Comparison of ENCODE assay signal across 8 mouse cellular contexts in genomic region chr4:133049071-133049920, GRCm38 (mm10). TPM values are rescaled to one million over a fixed set of nuclear protein-coding genes. Genes with fewer than 3 reads are reported as not detected.
A peak's percentile ranks its signal among the peaks of the same experiment; 100 is the strongest.
DNase-seq lines count a peak whose midpoint lies in the region; ATAC-seq and TF ChIP-seq lines count a peak whose summit lies in the region.

No protein-coding gene starts in this region.

- H3K27me3 ChIP-seq in lung, embryonic 14.5 days (ENCODE audit: insufficient read depth, low read length) = no peaks in the 10 kb centered on the region
- no peaks in the 10 kb centered on the region for H3K27me3 ChIP-seq in heart, embryonic 16.5 days (ENCODE audit: control insufficient read depth, insufficient read depth, low read length)
- no peaks in the 10 kb centered on the region for H3K27me3 ChIP-seq in midbrain, postnatal 0 days (ENCODE audit: insufficient read depth, low read length)

- 46% methylated on average over 19 of the region's 19 CpGs for WGBS in lung, embryonic 14.5 days
- 28% methylated on average over 19 of the region's 19 CpGs for WGBS in heart, embryonic 16.5 days
- 49% methylated on average over 18 of the region's 19 CpGs for WGBS in midbrain, postnatal 0 days

- peak overlapping the region; percentile 44; the same call in 1 of the 2 replicates for H3K27ac ChIP-seq in lung, embryonic 14.5 days (ENCODE audit: low read depth)
- peak overlapping the region; percentile 90 for H3K27ac ChIP-seq in heart, embryonic 16.5 days (ENCODE audit: low read length)
- H3K27ac ChIP-seq in midbrain, postnatal 0 days (ENCODE audit: low read depth, low read length) = peak overlapping the region; percentile 72

- no peak for ATAC-seq in lung, embryonic 14.5 days (ENCODE audit: insufficient read depth)
- peak; percentile 44 for ATAC-seq in heart, embryonic 16.5 days (replicated peaks; ENCODE audit: extremely low read depth, insufficient read depth, low FRiP score)
- ATAC-seq in midbrain, postnatal 0 days (ENCODE audit: low FRiP score) = no peak

- no peak for DNase-seq in lung, embryonic 14.5 days
- DNase-seq in lung, postnatal 14 days = no peak
- peak; percentile 61 to 70 for DNase-seq in cerebellum, postnatal 36 days
- DNase-seq in midbrain, postnatal 0 days (ENCODE audit: low spot score) = peak; percentile 49
- DNase-seq in layer of hippocampus, postnatal 14 days (ENCODE audit: low spot score in 2 of 2) = no peak
- DNase-seq in layer of hippocampus, adult 9-10 months (ENCODE audit: low spot score) = no peak
- no peak for DNase-seq in spleen, postnatal 4 days (ENCODE audit: low spot score in 2 of 2)

- no peak overlapping the region for H3K4me2 ChIP-seq in lung, embryonic 14.5 days
- peak overlapping the region; percentile 45 for H3K4me2 ChIP-seq in heart, embryonic 16.5 days (ENCODE audit: low read depth, low read length)
- no peak overlapping the region for H3K4me2 ChIP-seq in midbrain, postnatal 0 days (ENCODE audit: low read depth, low read length, poor library complexity, severe bottlenecking)

- no peaks in the 10 kb centered on the region for H3K9me3 ChIP-seq in lung, embryonic 14.5 days (ENCODE audit: low read depth, low read length)
- no peaks in the 10 kb centered on the region for H3K9me3 ChIP-seq in heart, embryonic 16.5 days (replicated peaks; ENCODE audit: control insufficient read depth, low read length)
- no peaks in the 10 kb centered on the region for H3K9me3 ChIP-seq in midbrain, postnatal 0 days (ENCODE audit: low read length)

- peaks cover 58% of the 10 kb centered on the region for H3K4me1 ChIP-seq in lung, embryonic 14.5 days (ENCODE audit: insufficient read depth)
- H3K4me1 ChIP-seq in heart, embryonic 16.5 days (ENCODE audit: control insufficient read depth, insufficient read depth, low read length) = peaks cover 98% of the 10 kb centered on the region
- H3K4me1 ChIP-seq in midbrain, postnatal 0 days (ENCODE audit: insufficient read depth, low read length) = peaks cover 66% of the 10 kb centered on the region

- H3K36me3 ChIP-seq in lung, embryonic 14.5 days (ENCODE audit: insufficient read depth) = 0 out of 2 replicates have a peak, but pooled peaks cover 7% of the 10 kb centered on the region
- peaks cover 3% of the 10 kb centered on the region; the same call in 1 of the 2 replicates for H3K36me3 ChIP-seq in heart, embryonic 16.5 days (ENCODE audit: control insufficient read depth, insufficient read depth)
- no peaks in the 10 kb centered on the region for H3K36me3 ChIP-seq in midbrain, postnatal 0 days (ENCODE audit: insufficient read depth, low read length)

- 0 out of 2 replicates have a peak overlapping the region, but pooled peaks have one; percentile 1 for H3K9ac ChIP-seq in lung, embryonic 14.5 days
- H3K9ac ChIP-seq in heart, embryonic 16.5 days (ENCODE audit: low read length) = peak overlapping the region; percentile 72
- peak overlapping the region; percentile 2; the same call in 1 of the 2 replicates for H3K9ac ChIP-seq in midbrain, postnatal 0 days (replicated peaks; ENCODE audit: low read length, poor library complexity, severe bottlenecking)

- H3K4me3 ChIP-seq in lung, embryonic 14.5 days (ENCODE audit: low read depth, low read length) = no peak overlapping the region
- 0 out of 2 replicates have a peak overlapping the region, but pooled peaks have one; percentile 7 for H3K4me3 ChIP-seq in heart, embryonic 16.5 days (ENCODE audit: low read length)
- H3K4me3 ChIP-seq in midbrain, postnatal 0 days (ENCODE audit: low read depth, low read length) = no peak overlapping the region

- no peak for TF ChIP-seq CTCF in lung, embryonic 14.5 days (IDR thresholded peaks at IDR 0.05; ENCODE audit: low read depth)
- no peak for TF ChIP-seq CTCF in midbrain, postnatal 0 days (IDR thresholded peaks at IDR 0.05)

RNA-seq across cellular contexts. Expression of gene Ahdc1, which starts 38.2 kb away (rescaled TPM):
- polyA plus RNA-seq in lung, embryonic 14.5 days (2014; fragmentation: Nextera tagmentation; extraction: Ambion mirVana) = 10.2 and 10.5 TPM in 2 replicates
- polyA plus RNA-seq in heart, embryonic 16.5 days (2015; fragmentation: Nextera tagmentation; extraction: Ambion mirVana) = 7.1 and 7.2 TPM in 2 replicates
- total RNA-seq in midbrain, postnatal 0 days (2014; rRNA removed) = 105 and 115 TPM in 2 replicates
- 9.2 and 11.0 TPM in 2 replicates for polyA plus RNA-seq in midbrain, postnatal 0 days (2015; fragmentation: Nextera tagmentation; extraction: Ambion mirVana)
- 10 to 100 TPM; 88.6 to 96.3 TPM for total RNA-seq in layer of hippocampus, postnatal 14 days (2021)

Comparison
In these comparisons a context has a peak if more than half of its experiments do, and no peak if none do; other contexts are left out.
1. DNase-seq: peak in cerebellum, postnatal 36 days (2 of 2) and midbrain, postnatal 0 days (single experiment); none in lung, embryonic 14.5 days (single experiment), lung, postnatal 14 days (single experiment), layer of hippocampus, postnatal 14 days (0 of 2), layer of hippocampus, adult 9-10 months (single experiment) and spleen, postnatal 4 days (0 of 2).
2. H3K9ac ChIP-seq: peak in every context shown above with its lines; median percentile 72 in heart, embryonic 16.5 days; 2 in midbrain, postnatal 0 days; 1 in lung, embryonic 14.5 days.
3. Peak in every context shown above with its lines, with median percentiles within 50 percentile points of each other: H3K27ac ChIP-seq.